Mouse (Mus musculus) thymus, postnatal 36 days (tissue): ENCODE measurements around the gene Vcl.
A peak's percentile ranks its signal among the peaks of the same experiment; 100 is the strongest.

Experiments used
- DNase-seq, 2 experiments: peaks; one replicate each; pipeline ENCODE4 v3.0.0; 2022; ENCODE audit warnings: mixed read lengths in 2 of 2

Gene Vcl

DNA sequence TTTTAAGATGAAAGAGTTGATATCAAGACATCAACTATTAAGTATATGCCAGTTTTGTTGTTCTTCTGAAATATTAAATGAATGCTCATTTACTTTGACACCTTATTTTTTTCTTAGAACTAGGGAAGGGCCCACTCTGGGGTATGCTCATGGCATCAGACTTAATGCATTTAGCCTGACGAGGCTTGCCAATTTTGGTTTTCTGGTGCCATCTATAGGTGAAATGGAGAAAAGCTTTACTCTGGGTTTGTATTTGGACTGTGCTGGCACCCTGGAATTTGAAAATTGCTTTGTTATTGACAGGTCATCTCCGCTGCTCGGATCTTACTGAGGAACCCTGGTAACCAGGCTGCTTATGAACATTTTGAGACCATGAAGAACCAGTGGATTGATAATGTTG is 89.8 kb downstream of the Vcl start:
- DNase-seq: no peak

DNA sequence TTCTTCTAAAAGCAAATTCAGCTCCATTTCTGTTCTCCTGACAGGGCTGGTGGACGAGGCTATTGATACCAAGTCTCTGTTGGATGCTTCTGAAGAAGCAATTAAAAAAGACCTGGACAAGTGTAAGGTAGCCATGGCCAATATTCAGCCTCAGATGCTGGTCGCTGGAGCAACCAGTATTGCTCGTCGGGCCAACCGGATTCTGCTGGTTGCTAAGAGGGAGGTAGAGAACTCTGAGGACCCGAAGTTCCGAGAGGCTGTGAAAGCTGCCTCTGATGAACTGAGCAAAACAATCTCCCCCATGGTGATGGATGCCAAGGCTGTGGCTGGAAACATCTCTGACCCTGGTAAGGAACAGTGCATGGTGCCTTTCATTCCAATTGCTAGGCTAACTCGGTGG is 91.2 kb downstream of the Vcl start:
- DNase-seq: no peak

DNA sequence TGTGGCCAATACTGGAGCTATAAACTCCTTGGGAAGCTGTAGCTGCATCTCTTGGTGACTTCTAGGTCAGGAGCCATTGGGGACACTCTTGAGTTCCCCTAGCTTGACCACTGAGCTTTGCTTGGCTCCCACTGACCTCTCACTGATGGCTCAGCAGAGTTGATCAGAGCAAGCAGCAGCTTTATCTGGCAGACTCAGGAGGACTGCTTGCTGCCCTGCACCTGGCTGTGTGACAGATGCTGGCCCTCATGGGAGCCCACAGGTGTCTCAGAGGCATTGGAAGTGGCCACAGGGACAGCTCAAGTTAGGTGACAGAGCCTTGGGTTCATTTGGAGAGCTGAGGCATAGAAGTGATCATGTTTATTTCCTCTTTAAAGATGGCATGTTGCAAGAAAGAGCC is 98.3 kb downstream of the Vcl start:
- DNase-seq: no peak

DNA sequence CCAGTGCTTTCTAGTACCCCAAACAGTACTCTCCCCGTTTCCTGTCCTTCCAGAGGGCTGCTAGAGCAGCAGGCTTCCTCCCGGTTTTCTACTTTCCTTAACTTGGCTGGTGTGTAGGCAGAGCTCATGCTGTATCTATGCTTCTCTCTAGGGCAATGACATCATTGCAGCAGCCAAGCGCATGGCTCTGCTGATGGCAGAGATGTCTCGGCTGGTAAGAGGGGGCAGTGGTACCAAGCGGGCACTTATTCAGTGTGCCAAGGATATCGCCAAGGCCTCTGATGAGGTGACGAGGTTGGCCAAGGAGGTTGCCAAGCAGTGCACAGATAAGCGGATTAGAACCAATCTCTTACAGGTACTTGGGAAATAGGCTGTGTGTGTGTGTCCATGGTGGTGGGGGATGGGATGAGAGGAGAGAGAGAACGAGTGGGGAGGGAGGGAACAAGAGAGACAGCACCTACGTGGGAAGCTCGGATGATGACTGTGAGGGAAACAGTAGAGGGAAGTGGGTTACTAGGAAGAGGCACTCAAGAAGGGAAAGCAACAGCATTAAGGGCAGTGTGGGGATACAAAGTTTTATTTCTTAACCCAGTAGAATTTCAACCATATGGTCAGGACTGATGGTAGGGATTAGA is 99.9 kb downstream of the Vcl start:
- DNase-seq: no peak

DNA sequence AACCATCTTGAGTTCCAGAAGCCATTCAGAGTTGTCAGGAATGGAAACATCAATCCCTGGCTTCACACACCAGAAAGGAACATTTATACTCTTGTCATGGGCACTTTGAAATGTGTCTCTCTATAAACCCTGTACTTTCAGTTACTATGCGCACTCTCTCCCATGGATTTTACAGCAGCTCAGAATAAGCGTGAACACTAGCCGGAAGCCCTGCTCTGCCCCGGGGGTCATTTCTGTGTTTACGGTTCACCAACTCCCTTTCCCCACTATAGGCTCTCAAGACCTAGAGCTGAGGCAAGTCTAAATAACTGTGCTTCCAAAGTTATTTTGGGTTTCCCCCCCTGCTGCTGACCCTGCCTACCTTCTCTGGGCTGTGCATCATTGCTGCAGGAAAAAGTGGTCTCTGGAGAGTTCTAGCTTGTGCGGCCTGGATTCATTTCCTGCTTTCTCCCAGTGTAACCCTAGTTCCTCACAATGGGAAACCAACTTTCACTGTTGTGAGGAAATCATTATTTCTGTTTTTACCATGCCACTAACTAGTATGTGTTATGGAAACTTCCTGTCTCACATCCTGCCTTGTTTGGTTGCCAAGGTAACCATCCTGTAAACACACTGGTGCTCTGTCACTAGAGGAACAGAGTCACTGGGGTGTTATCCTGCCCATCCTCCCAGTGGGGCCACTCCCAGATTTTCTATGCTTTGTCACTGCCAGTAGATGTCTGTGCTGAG is 102.7 kb downstream of the Vcl start:
- DNase-seq: peak in 1 of 2 experiments; percentile 13

DNA sequence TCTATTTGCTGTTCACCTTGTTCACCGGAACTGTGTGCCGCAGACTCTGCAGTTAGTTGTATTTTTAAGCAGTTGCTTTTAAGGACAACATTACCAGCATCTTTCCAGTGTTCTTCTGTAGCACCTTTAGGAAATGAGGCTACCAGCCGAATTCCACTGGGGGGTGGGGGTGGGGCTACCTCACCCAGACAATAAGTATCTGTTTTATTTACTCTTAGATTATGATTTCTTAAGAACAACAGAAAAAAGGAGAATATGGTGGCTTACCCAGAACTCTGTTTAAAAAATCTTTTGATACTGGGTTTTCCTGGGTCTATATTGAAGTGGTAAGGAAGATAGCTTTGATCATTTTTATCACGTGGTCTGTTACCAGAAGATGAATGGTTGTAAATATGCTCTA is 105.1 kb downstream of the Vcl start:
- no peak for DNase-seq

DNA sequence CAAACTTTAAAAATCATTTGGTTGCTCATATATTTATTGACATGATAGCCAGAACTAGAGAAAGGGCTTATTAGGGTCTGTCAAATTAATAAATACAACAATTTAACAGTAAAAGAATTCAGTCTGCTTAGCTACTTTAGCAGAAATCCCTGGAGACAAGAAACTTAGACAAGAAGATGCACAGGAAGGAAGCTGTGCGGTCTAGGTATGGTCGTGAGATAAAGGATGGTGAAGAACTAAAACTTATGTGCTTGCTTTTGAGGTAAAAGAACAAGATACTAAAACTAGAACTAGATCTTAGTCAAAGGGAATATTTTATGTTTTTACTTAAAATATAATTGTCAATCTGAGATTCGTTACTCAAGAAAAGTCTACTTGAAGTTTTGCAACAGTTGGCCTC is 105.6 kb downstream of the Vcl start:
- no peak for DNase-seq

DNA sequence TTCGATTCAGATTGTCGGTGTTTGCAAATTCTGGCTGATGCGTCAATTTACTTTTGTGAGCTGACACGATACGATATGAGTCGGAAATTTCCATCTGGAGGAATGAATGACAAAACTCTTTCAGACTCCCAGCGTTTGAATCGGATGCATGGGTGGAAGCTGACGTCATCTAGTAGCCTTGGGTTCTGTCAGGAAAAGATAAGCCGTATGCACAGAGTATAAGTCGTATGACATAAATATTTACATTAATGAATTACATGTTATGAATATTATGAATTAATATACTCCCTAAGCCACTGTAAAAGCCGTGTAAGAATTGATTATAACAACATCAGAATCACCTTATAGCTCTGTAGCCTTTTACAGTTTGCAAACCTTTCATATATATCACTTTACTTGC is 109.9 kb downstream of the Vcl start:
- no peak for DNase-seq

DNA sequence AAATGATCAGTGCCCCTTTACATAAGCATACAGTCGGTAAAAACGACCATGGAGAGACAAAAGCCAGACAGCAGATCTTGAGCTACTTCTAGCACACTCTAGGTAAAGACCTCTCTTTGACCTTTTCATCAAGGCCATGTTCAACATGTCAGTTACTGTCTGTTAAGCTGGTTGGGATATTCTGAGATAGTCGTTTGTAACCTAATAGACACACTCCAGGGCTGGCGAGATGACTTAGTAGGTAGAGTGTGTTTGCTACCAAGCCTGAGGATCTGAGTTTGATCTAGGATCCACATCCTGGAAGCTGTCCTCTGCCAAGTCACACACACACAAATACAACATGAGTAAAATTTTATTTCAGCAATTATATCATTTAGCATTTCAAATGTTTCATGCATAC is 110.4 kb downstream of the Vcl start:
- DNase-seq: no peak

DNA sequence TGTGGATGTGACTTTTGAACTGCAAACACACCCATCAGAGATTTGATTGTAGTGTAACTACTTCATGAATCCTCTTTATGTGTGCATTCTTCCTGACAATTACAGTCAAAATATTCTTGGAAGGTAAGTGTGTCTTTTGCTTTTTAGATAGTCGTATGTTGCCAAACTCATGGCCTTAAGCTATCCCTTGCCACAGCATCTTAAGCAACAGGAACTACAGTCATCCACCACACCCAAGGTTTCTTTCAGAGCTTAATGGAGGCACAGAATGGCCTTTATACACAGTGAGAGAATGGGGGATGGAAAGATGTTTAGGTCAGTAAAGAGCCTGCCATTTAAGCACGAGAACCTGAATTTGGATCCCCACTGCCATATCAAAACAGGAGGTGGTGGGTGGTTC is 118.6 kb downstream of the Vcl start:
- no peak for DNase-seq

DNA sequence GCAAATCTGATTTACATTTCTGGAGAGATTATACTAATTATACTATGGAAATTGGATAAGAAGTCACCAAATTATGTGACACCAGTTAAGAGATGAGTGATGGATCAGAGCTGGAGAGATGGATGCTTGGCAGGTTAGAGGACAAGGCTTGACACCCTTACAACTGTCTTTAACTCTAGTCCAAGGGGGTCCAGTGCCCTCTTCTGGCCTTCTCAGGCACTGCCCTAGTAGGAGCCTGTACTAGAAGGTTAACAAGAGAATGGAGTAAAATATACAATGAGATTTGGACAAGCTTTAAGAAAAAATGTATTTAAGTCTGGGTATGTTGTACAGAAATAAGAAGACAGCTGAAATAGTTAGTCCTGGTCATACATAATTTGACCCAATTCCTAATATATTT is 119.7 kb downstream of the Vcl start:
- peak; percentile 53 to 60 for DNase-seq

DNA sequence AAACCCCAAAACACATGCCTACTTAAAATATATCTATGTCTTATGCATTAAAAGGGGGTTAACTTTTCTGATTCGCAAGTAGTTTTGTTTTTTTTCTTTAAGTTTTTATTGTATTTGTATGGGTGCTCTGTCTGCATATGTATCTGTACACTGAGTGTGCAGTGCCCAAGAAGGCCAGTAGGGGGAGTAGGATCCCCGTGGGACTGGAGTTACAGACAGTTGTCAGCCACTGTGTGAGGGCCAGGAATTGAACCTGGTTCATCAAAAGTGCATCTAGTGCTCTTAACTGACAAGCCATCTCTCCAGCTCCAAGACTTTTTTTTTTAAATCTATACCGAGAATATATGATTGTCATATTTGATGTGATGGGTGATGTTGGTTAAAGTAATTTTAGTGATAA is 121.5 kb downstream of the Vcl start:
- peak; percentile 23 to 32 for DNase-seq

DNA sequence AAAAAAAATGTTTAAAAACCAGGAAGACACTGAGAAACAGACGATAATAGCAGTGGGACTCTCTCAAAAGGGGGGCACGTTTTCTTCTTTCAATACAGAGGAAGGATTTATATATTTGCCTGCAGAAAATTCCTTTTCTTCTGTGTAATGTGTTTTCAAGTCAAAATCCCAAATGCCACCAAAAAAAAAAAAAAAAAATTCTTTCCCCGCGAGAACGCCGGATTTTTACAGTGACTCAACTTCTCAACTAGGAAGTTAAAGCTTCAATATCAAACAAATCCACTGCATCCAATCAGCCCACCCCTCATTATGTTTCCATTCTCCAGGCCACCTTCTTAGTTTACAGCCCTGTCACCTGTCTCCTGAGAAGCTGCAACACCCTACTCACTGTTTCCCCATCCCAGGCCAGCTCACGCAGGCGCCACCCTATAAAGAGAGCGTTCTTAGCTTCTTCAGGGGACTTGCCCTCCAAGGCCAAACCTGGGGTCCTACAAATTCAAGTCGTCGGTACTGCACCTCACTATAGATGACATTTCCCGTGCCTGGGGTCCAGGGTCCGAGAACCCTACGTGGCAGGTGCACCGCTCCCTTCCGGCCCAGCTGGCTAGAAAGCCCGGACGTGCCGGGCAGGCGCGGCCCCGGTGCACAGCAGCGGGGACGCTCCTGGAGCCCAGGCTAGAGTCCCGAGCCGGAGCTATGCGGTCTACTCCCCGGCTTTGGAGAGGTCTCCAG is 122.3 kb downstream of the Vcl start:
- DNase-seq: no peak

DNA sequence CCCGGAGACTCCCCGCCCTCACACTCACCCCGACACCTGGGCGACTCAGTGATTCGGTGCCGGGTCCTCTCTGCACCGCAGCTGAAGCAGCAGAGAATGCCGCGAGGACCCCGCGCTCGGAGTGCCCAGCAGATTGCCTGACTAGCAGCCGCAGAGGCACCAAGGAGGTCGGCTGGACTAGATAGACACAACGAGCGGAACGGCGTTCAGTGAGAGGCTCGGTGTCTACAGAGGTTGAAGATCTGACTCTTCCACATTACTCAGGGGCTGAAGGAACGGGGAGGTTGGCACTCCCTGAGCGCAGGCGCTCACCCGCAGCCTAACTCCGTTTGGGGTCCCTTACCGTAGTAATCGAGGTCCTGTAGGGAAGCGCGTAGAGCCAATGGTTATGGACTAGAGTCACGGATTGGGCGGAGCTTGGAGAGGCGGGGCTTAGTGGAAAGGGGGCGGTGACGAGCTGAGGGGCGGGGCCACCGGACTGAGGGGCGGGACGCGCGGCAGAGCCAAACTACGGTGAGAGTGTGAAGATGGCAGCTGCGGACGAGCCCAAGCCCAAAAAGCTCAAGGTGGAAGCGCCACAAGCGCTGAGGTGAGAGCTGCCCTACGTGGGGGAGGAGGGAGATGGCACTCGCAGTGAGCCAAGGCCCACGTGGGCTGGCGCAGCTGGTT is 123.0 kb downstream of the Vcl start, which contains the start of the genes Ap3m1 and Adk:
TSS of gene Ap3m1 (minus strand) at position 397 of the 669 bp plus-strand sequence.
TSS of gene Adk (plus strand) at position 463 of the 669 bp plus-strand sequence.
- DNase-seq: peak; percentile 91 to 95

DNA sequence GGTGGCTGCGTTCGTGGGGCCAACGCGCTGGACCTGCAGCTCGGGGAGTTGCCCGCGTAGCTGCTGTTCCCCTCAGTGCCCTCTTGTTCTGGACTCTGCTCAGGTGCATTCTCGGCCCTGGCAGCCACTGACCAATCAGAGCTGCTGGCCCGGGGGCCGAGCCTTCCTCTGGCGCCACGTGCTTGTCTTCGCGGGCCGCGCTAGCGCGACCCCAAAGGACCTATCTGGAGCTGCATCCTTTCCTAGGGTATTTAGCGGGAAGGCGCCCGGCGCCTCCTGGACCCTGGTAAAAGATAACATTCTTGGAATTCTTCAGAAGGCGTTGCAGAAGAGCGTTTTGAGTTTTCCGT is 123.6 kb downstream of the Vcl start:
- DNase-seq: no peak

DNA sequence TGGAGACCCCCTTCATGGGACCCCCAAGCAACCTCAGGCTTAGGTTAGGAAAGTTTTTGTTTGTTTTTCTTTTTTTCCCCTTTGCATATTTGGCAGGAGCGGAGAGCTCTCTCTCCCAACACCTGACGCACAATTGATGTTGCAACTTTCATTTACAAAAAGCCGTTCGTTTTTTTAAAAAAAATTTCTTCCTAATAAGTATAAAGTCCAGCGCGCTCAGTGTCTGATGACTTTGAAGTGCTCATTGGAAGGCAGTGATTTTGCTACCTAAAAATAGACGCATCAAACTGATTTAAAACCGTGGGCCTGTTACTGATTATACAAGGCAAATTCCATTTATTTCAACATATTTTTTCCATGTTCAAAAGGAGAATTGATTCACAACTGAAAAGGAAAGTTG is 124.0 kb downstream of the Vcl start:
- no peak for DNase-seq

DNA sequence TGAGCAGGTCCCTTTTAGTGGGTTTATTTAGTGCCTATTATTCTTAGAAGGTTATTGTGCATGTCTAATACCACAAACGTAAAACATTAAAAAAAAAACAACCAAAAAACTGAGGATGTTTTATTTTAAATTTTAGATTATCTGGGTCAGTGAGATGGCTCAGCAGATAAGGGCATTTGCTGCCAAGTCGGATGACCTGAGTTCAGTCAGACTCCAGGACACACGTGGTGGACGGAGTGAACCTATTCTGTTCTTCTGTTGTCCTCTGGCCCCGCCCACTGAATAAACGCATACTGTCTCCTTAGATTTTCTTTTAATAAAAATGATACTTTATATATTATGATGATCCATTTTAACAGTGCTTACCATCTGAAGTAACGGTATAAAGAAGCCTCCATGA is 124.4 kb downstream of the Vcl start:
- no peak for DNase-seq

DNA sequence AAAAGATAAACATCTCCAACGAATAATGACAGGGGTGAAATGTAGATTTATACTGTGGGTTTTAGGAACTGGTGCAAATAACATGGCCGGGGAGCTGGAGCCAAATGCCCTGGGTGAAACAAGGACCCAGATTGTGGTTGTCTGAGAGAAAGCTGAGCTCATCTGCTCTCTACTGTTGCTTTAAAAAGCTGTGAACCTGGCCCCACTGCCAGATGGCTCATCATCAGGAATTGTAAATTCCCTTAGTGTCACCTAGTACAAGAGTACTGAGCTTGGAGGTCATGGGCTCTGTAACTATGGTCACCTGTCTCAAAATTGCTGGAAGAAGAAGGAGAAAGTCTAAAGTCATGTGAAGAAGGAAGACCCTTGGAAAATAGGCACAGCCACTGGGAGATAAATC is 129.8 kb downstream of the Vcl start:
- no peak for DNase-seq

DNA sequence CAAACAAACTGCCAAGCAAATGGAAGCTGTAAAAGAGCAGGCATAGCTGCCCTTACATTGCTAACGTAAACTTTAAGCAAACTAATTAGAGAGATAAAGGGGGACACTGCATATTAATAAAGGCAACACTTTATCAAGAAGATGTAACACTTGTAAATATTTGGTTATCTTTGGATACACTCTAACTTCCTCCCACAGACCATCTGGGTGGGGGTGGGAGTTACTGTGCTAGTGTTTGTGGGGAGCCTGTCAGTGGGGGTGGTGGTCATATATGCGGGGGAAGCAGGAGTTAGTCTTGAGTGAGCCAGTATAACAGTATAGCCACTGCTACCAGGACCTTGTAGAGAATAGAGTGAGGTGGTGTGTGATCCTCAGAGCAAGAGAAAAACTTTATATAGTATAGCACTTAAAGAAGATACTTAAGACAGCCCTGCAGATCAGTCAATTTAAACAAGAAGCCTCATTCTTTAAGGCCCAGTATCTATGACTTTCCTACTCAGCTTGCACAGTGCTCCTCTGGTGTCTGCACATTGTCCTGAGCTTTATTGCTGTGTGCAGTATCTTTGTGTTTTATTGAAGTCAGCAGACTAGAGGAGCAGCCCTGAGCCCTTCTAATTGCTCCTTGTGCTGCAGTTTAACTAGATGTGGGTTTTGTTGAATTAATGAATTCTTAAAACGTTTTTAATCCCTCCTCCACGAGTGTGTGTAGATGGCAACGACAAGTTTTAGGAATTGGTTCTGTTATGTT is 133.7 kb downstream of the Vcl start:
- DNase-seq: no peak

DNA sequence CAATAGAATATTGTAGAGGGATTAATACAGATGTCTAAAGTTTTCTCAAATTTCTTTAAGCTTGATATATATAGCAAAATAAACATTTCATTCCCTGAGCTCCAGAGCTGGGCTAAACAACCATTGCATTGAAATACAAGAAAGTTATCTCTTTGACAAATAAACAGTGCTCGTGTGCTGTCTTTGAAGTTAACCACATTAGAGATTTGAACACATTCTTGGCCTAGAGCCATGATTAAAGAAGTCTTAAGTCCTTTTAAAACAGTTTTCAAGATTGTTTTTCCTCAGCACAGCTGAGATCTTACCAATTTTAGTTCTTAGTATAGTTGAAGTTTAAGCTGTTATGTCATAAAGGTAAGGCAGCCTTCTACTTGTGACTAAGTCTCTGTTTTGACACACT is 135.1 kb downstream of the Vcl start:
- DNase-seq: no peak

DNA sequence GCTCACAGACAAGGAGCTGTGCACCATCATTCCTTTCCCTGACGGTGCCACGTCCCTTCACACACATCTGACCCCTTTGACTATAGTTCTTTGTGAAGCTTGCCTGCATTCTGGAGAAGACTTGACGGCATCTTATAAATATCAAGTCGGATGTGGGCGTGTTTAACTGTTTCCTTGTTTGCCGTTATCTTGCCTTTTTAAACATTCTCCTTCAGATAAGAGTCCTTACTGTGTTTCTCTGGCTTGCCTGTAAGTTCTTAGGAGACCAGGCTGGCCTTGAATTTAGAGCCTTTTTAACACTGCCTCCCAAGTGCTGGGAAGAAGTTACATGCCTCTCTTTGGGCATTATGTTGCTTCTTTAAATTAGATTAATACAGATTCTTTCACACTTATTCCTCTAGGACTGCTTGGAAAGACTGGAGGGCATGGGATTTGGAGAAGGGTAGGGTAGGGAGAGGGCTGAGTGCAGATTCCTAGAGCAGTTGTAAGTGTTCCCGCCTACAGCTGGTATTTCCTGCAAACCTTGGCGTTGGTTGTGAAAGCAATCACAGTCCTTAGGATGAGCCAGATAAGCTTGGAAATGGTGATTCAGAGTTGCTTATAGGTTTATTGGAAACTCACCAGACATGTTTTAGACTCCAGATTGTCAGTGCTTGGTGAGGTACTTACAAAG is 136.4 kb downstream of the Vcl start:
- DNase-seq: no peak

DNA sequence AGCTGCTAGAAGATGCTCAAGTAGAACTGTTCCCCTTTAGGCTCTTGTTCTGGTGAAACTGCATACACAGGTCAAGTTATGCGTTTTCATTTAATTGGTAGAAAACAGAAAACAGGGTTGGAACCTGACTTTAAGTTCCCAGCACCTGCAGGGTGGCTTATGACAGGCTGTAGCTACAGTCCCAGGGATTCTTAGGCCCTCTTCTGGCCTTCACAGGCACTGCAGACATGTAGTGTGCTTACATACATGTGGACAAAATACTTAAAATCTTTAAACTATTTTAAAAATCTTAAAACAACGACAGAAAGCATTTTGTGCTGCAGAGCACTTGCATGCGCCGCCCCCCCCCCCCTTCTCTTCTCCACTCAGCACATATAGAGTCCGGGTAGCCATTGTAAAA is 140.4 kb downstream of the Vcl start:
- DNase-seq: no peak
